Mouse (Mus musculus): ENCODE results near the gene Mvp.

GRCm38 (mm10) chr7:127020901-127021562 lies 6.6 kb upstream of the Mvp start, which contains the start of the genes Gm42742 and Prrt2:
- TF ChIP-seq POLR2A (IDR thresholded peaks at IDR 0.05; ENCODE audit: low read depth, low read length) (no peak), CTCF (IDR thresholded peaks at IDR 0.05; ENCODE audit: extremely low read depth, insufficient read depth, insufficient read length, insufficient replicate concordance) (no peak)
